Mouse (Mus musculus) MEL (cell line): Measurements from ENCODE around the gene Trmt11. TPM values are rescaled to one million over a fixed set of nuclear protein-coding genes. Genes with fewer than 3 reads are reported as not detected.
"Not testable (repeated sequence)": the region's sequence is repeated elsewhere in the genome, so short reads cannot be mapped to it uniquely, and the experiment has no call there.

Source experiments
- DNase-seq: peaks from one replicate; pipeline ENCODE4 v3.0.0; 2011; ENCODE audit warnings: low read depth, low spot score
- H3K27ac ChIP-seq: 2 replicates; pipeline ENCODE4 v1.5.1; 2012; ENCODE audit warnings: low read depth, mild to moderate bottlenecking, control low read depth, low read length, moderate library complexity; ENCODE audit not compliant: control insufficient read depth
- H3K27me3 ChIP-seq, 2 experiments: fragments of 150-350 bp in 1 of 2; sonication (generic) in 1 of 2; 2 replicates each; pipeline ENCODE4 v1.6.1; 2012; ENCODE audit warnings: low read length in 2 of 2, mild to moderate bottlenecking in 2 of 2, improper control_type of control experiment in 1 of 2, moderate library complexity in 1 of 2; ENCODE audit not compliant: insufficient read depth in 2 of 2, control insufficient read depth in 1 of 2
- H3K36me3 ChIP-seq, 2 experiments: 2 replicates each; pipeline ENCODE4 v1.6.1; 2012 to 2014; ENCODE audit warnings: low read length in 2 of 2, improper control_type of control experiment in 1 of 2, inconsistent platforms in 1 of 2, mild to moderate bottlenecking in 1 of 2; ENCODE audit not compliant: insufficient read depth in 2 of 2, control insufficient read depth in 1 of 2
- H3K4me1 ChIP-seq, 2 experiments: fragments of 150-350 bp in 1 of 2; sonication (generic) in 1 of 2; 2 replicates each; pipeline ENCODE4 v1.6.1; 2012; ENCODE audit warnings: low read length in 2 of 2, improper control_type of control experiment in 1 of 2, mild to moderate bottlenecking in 1 of 2; ENCODE audit not compliant: insufficient read depth in 2 of 2, control insufficient read depth in 1 of 2
- H3K4me3 ChIP-seq, 2 experiments: fragments of 150-350 bp in 1 of 2; sonication (generic) in 1 of 2; 2 replicates each; pipeline ENCODE4 v1.5.1; 2012; ENCODE audit warnings: low read depth in 2 of 2, low read length in 2 of 2, mild to moderate bottlenecking in 2 of 2, moderate library complexity in 2 of 2, control low read depth in 1 of 2, improper control_type of control experiment in 1 of 2; ENCODE audit not compliant: control insufficient read depth in 1 of 2, insufficient read depth in 1 of 2
- H3K79me2 ChIP-seq: 2 replicates; pipeline ENCODE4 v1.6.1; 2012; ENCODE audit warnings: mild to moderate bottlenecking, low read length, moderate library complexity; ENCODE audit not compliant: control insufficient read depth, poor library complexity, insufficient read depth
- H3K9ac ChIP-seq: 2 replicates; pipeline ENCODE4 v1.6.1; 2012; ENCODE audit warnings: low read depth, mild to moderate bottlenecking, control low read depth, low read length, moderate library complexity; ENCODE audit not compliant: control insufficient read depth, poor library complexity, severe bottlenecking
- H3K9me3 ChIP-seq: fragments of 150-350 bp; sonication (generic); replicated peaks from 2 replicates; pipeline ENCODE4 v1.6.1; 2012; ENCODE audit warnings: mild to moderate bottlenecking, low read length, improper control_type of control experiment, moderate library complexity; ENCODE audit not compliant: insufficient read depth
- CHD1 ChIP-seq: IDR thresholded peaks from 2 replicates; pipeline ENCODE4 v1.6.1; 2012; ENCODE audit warnings: low read depth, mild to moderate bottlenecking, inconsistent platforms, low read length, improper control_type of control experiment
- E2F4 ChIP-seq: IDR thresholded peaks from 2 replicates; pipeline ENCODE4 v1.6.1; 2011; ENCODE audit warnings: low read depth, low read length, improper control_type of control experiment, borderline replicate concordance
- ELF1 ChIP-seq: IDR thresholded peaks from 2 replicates; pipeline ENCODE4 v1.6.1; 2014; ENCODE audit warnings: low read depth, mild to moderate bottlenecking, inconsistent platforms, low read length, improper control_type of control experiment, moderate library complexity
- EP300 ChIP-seq, 2 experiments: IDR thresholded peaks; 2 replicates each; pipeline ENCODE4 v1.6.1; 2011; ENCODE audit warnings: improper control_type of control experiment in 2 of 2, low read length in 2 of 2, low read depth in 1 of 2, mild to moderate bottlenecking in 1 of 2
- GABPA ChIP-seq: IDR thresholded peaks from 2 replicates; pipeline ENCODE4 v1.6.1; 2012; ENCODE audit warnings: low read depth, mild to moderate bottlenecking, inconsistent platforms, low read length, improper control_type of control experiment, moderate library complexity
- GATA1 ChIP-seq: IDR thresholded peaks from 2 replicates; pipeline ENCODE4 v1.6.1; 2011; ENCODE audit warnings: low read depth, low read length, improper control_type of control experiment
- HCFC1 ChIP-seq: IDR thresholded peaks from 2 replicates; pipeline ENCODE4 v1.6.1; 2012; ENCODE audit warnings: low read depth, mild to moderate bottlenecking, inconsistent platforms, low read length, improper control_type of control experiment, moderate library complexity
- JUND ChIP-seq: IDR thresholded peaks from 2 replicates; pipeline ENCODE4 v1.6.1; 2011; ENCODE audit warnings: low read depth, mild to moderate bottlenecking, improper control_type of control experiment, low read length
- MAX ChIP-seq: IDR thresholded peaks from 2 replicates; pipeline ENCODE4 v1.6.1; 2011; ENCODE audit warnings: low read length, improper control_type of control experiment
- MYC ChIP-seq: IDR thresholded peaks from 2 replicates; pipeline ENCODE4 v1.6.1; 2011; ENCODE audit warnings: low read depth, mild to moderate bottlenecking, low read length, improper control_type of control experiment, moderate library complexity
- NELFE ChIP-seq: IDR thresholded peaks from 2 replicates; pipeline ENCODE4 v1.6.1; 2011; ENCODE audit warnings: low read depth, low read length, improper control_type of control experiment
- NRF1 ChIP-seq: IDR thresholded peaks from 2 replicates; pipeline ENCODE4 v1.6.1; 2014; ENCODE audit warnings: low read depth, mild to moderate bottlenecking, inconsistent platforms, low read length, improper control_type of control experiment, moderate library complexity; ENCODE audit not compliant: poor library complexity, insufficient read depth, severe bottlenecking
- RAD21 ChIP-seq: IDR thresholded peaks from 2 replicates; pipeline ENCODE4 v1.6.1; 2011; ENCODE audit warnings: mild to moderate bottlenecking, low read depth, low read length, improper control_type of control experiment
- RCOR1 ChIP-seq: IDR thresholded peaks from 2 replicates; pipeline ENCODE4 v1.6.1; 2012; ENCODE audit warnings: low read depth, mild to moderate bottlenecking, inconsistent platforms, low read length, improper control_type of control experiment
- SIN3A ChIP-seq: IDR thresholded peaks from 2 replicates; pipeline ENCODE4 v1.6.1; 2012; ENCODE audit warnings: low read length, improper control_type of control experiment, inconsistent platforms
- TBP ChIP-seq: IDR thresholded peaks from 2 replicates; pipeline ENCODE4 v1.8.0; 2011; ENCODE audit warnings: low read depth, low read length, improper control_type of control experiment
- UBTF ChIP-seq: IDR thresholded peaks from 2 replicates; pipeline ENCODE4 v1.6.1; 2012; ENCODE audit warnings: low read depth, mild to moderate bottlenecking, inconsistent platforms, low read length, improper control_type of control experiment, moderate library complexity, borderline replicate concordance; ENCODE audit not compliant: insufficient read depth
- USF1 ChIP-seq: IDR thresholded peaks from 2 replicates; pipeline ENCODE4 v1.6.1; 2014; ENCODE audit warnings: low read depth, mild to moderate bottlenecking, inconsistent platforms, low read length, improper control_type of control experiment, moderate library complexity
- USF2 ChIP-seq, 2 experiments: IDR thresholded peaks; 2 replicates each; pipeline ENCODE4 v1.6.1; 2011 to 2012; ENCODE audit warnings: improper control_type of control experiment in 2 of 2, low read length in 2 of 2, borderline replicate concordance in 1 of 2, inconsistent platforms in 1 of 2, low read depth in 1 of 2, mild to moderate bottlenecking in 1 of 2; ENCODE audit not compliant: insufficient read depth in 1 of 2
- polyA plus RNA-seq, 2 experiments: library from polyadenylated mRNA; stranded (reverse) in 1 of 2; unstranded in 1 of 2; fragments of >175 nt in 1 of 2; fragments of >200 nt in 1 of 2; gene quantifications; 2 replicates each; pipeline versions ENCODE4 v1.2.1 to v1.2.4; 2012; ENCODE audit warnings: low replicate concordance in 2 of 2, low read depth in 1 of 2; ENCODE audit not compliant: insufficient read length in 2 of 2, insufficient read depth in 1 of 2, missing spikeins in 1 of 2
- total RNA-seq: library from RNA; depleted of rRNA; stranded (reverse); fragments of 300-350 nt; gene quantifications from 2 replicates; pipeline ENCODE4 v1.2.3, GENCODE M21; 2012

Gene Trmt11
- total and polyA plus RNA-seq, 3 experiments, result 15.8 to 22.6 TPM; not detected in 1

GRCm38 (mm10) chr10:30503168-30503567 lies 97.4 kb downstream of the Trmt11 start:
- no peak for DNase-seq

GRCm38 (mm10) chr10:30502718-30503117 lies 97.8 kb downstream of the Trmt11 start:
- Histone ChIP-seq H3K9ac (no peak overlapping the region), H3K79me2 (no peaks in the 10 kb centered on the region), H3K36me3 (no peaks in the 10 kb centered on the region; a peak in 1 of 4 replicates), H3K9me3 (no peaks in the 10 kb centered on the region), H3K4me1 (no peaks in the 10 kb centered on the region), H3K27ac (no peak overlapping the region), H3K27me3 (no peaks in the 10 kb centered on the region), H3K4me3 (no peak overlapping the region)
- TF ChIP-seq JUND (no peak), RCOR1 (no peak), SIN3A (no peak), GABPA (no peak), CHD1 (no peak), NELFE (no peak), GATA1 (no peak), RAD21 (no peak), EP300 (IDR thresholded peaks at IDR 0.05; ENCODE audit: low read depth in 1 of 2, low read length in 2 of 2) (no peak), ELF1 (no peak), USF2 (IDR thresholded peaks at IDR 0.05; ENCODE audit: borderline replicate concordance in 1 of 2, insufficient read depth in 1 of 2, low read depth in 1 of 2, low read length in 2 of 2) (no peak), MAX (no peak), TBP (no peak), USF1 (no peak)
- DNase-seq, result no peak

More at GRCm38 (mm10) chr10:30503168-30503567, 97.4 kb downstream of the Trmt11 start:
- no peaks in the 10 kb centered on the region for H3K9me3 ChIP-seq
- no peak overlapping the region for H3K4me3 ChIP-seq
- H3K27me3 ChIP-seq, result no peaks in the 10 kb centered on the region
- H3K79me2 ChIP-seq, result no peaks in the 10 kb centered on the region
- H3K27ac ChIP-seq, result no peak overlapping the region
- H3K36me3 ChIP-seq, result no peaks in the 10 kb centered on the region; a peak in 1 of 4 replicates
- TF ChIP-seq UBTF, result no peak
- TF ChIP-seq HCFC1, result no peak
- no peak for TF ChIP-seq E2F4
- no peak for TF ChIP-seq CHD1
- no peak for TF ChIP-seq MYC
- no peak for TF ChIP-seq EP300 (IDR thresholded peaks at IDR 0.05; ENCODE audit: low read depth in 1 of 2, low read length in 2 of 2)
- TF ChIP-seq MAX, result no peak
- no peak for TF ChIP-seq GABPA
- TF ChIP-seq NRF1, result no peak
- TF ChIP-seq ELF1, result no peak
- no peaks in the 10 kb centered on the region for H3K4me1 ChIP-seq
- H3K9ac ChIP-seq, result no peak overlapping the region

GRCm38 (mm10) chr10:30498223-30498622 lies 102.3 kb downstream of the Trmt11 start:
- H3K36me3 ChIP-seq, H3K27me3 ChIP-seq, H3K4me1 ChIP-seq, H3K79me2 ChIP-seq, H3K27ac ChIP-seq, H3K4me3 ChIP-seq, H3K9ac ChIP-seq, DNase-seq, H3K9me3 ChIP-seq: not testable (repeated sequence)
